Mouse (Mus musculus): ENCODE results near the gene Bid. TPM values are rescaled to one million over a fixed set of nuclear protein-coding genes. Genes with fewer than 3 reads are reported as not detected.
"Not testable (repeated sequence)": the region's sequence is repeated elsewhere in the genome, so short reads cannot be mapped to it uniquely, and the experiment has no call there.

Gene Bid
- polyA plus RNA-seq, 1 experiment from 2014 or later = 17.6 TPM

DNA sequence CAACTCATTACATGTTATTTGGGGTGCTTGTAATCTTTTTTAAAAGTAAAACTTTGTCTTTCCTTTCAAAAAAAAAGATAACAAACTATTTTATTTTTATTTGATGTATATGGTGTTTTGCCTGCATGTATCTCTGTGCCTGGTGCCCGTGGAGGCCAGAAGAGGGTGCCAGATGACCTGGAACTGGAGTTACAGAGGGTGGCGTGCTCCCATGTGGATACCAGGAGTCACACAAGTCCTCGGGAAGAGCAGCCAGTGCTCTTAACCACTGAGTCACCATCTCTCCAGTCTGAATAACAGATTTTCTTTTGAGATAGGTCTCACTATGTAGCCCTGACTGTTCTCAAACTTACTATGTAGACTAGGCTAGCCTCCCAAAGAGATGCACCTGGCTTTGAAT, 7.2 kb downstream of the Bid start:
- 85% methylated on average over 3 of the region's 3 CpGs for WGBS
- no peaks in the 10 kb centered on the region for H3K36me3 ChIP-seq (replicated peaks; ENCODE audit: control insufficient read depth, insufficient read depth, low read depth, low read length)
- H3K4me2 ChIP-seq (ENCODE audit: low read depth, low read length) = no peak overlapping the region
- no peaks in the 10 kb centered on the region for H3K9me3 ChIP-seq (replicated peaks; ENCODE audit: control insufficient read depth, low read length)
- no peak overlapping the region for H3K4me3 ChIP-seq (ENCODE audit: low read depth, low read length)
- no peaks in the 10 kb centered on the region for H3K4me1 ChIP-seq (ENCODE audit: control insufficient read depth, insufficient read depth, low read length)
- H3K9ac ChIP-seq (replicated peaks; ENCODE audit: low read length) = no peak overlapping the region
- no peak overlapping the region for H3K27ac ChIP-seq (replicated peaks; ENCODE audit: low read depth, low read length)
- ATAC-seq (replicated peaks; ENCODE audit: insufficient number of reproducible peaks, low FRiP score, low TSS enrichment, low read depth) = no peak
- no peak for DNase-seq (ENCODE audit: low spot score)
- no peaks in the 10 kb centered on the region for H3K27me3 ChIP-seq (ENCODE audit: control insufficient read depth, insufficient read depth, low read length)

DNA sequence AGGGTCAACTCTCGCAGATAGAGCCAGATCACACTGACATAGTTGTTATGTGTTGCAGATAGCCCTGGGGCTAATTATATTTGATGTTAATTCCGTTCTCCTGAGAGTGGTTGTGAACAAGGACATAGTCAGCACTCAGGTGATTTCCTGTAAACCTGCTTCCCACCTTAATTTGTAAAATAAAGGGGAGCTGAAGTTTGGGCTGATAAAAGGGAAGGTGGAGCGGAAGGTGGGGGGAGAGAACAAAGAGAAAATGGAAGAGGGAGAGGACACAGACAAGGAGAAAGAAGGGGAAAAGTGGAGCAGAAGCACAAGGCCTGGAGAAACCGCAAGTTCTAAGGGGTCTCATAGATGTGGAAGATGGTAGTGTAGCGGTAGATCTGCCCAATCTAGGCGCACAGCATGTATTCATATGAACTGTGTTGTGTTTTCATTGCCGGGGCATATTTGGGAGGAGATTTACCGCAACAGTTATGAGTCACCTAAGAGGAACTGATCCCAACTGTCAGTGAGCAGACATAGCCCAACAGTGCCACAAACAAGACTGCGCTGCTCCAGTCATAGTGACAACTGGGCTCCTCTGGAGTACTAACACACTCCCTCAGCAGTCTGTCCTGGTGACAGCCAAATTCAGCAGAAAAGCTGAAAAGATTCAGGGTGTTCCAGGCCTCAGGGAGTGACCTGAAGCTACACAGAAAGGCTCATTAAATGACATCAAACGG, 8.6 kb downstream of the Bid start:
- WGBS = 86% methylated on average over 9 of the region's 10 CpGs
- H3K27me3 ChIP-seq (ENCODE audit: control insufficient read depth, insufficient read depth, low read length); H3K9me3 ChIP-seq (replicated peaks; ENCODE audit: control insufficient read depth, low read length); H3K36me3 ChIP-seq (replicated peaks; ENCODE audit: control insufficient read depth, insufficient read depth, low read depth, low read length); H3K4me1 ChIP-seq (ENCODE audit: control insufficient read depth, insufficient read depth, low read length); H3K4me3 ChIP-seq (ENCODE audit: low read depth, low read length); H3K4me2 ChIP-seq (ENCODE audit: low read depth, low read length); H3K9ac ChIP-seq (replicated peaks; ENCODE audit: low read length); ATAC-seq (replicated peaks; ENCODE audit: insufficient number of reproducible peaks, low FRiP score, low TSS enrichment, low read depth); DNase-seq (ENCODE audit: low spot score); H3K27ac ChIP-seq (replicated peaks; ENCODE audit: low read depth, low read length): not testable (repeated sequence)

DNA sequence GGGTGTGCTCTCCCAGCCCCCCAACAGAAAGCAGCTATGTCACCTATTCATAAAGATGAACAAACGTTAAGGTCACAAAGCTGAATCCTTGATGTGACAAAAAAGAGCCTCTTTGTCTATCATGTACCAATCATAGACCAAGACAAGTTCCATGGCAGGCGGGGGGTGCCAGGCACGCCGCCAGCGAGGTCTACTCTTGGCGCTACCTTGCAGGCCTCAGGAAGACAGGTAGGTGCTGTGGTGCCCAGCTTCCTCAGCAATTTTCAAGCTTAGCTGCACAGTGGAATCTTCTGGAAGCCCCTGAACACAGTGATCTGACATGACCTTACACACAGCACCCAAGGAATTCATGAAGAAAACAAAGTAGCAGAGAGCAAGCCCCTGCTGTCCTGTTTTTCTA, 10.1 kb downstream of the Bid start:
- Histone ChIP-seq H3K4me3 (ENCODE audit: low read depth, low read length) (no peak overlapping the region), H3K36me3 (replicated peaks; ENCODE audit: control insufficient read depth, insufficient read depth, low read depth, low read length) (no peaks in the 10 kb centered on the region), H3K9ac (replicated peaks; ENCODE audit: low read length) (no peak overlapping the region), H3K4me1 (ENCODE audit: control insufficient read depth, insufficient read depth, low read length) (no peaks in the 10 kb centered on the region), H3K9me3 (replicated peaks; ENCODE audit: control insufficient read depth, low read length) (no peaks in the 10 kb centered on the region), H3K27ac (replicated peaks; ENCODE audit: low read depth, low read length) (no peak overlapping the region), H3K27me3 (ENCODE audit: control insufficient read depth, insufficient read depth, low read length) (no peaks in the 10 kb centered on the region), H3K4me2 (ENCODE audit: low read depth, low read length) (no peak overlapping the region)
- 96% methylated on average over 6 of the region's 6 CpGs for WGBS
- ATAC-seq (replicated peaks; ENCODE audit: insufficient number of reproducible peaks, low FRiP score, low TSS enrichment, low read depth) (no peak), DNase-seq (ENCODE audit: low spot score) (no peak)

DNA sequence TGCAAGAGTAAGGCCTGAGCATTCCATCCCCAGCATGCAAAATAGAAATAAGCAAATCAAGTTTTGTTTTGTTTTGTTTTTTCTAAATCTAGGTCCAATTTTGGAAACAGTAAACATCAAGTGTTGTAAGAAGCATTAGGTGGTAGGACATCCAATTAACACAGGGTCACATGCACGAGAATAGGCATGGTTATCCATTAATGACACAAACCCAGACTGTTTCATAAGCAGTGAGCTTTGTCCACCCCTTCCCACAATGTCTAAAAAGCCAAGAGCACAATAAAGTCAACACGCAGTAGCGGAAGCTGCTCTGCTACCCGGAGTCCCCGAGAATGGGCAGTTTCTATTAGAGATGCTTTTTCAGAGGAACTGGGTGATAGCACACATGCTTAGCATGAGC, 11.5 kb downstream of the Bid start:
- H3K36me3 ChIP-seq (replicated peaks; ENCODE audit: control insufficient read depth, insufficient read depth, low read depth, low read length) = no peaks in the 10 kb centered on the region
- no peak overlapping the region for H3K27ac ChIP-seq (replicated peaks; ENCODE audit: low read depth, low read length)
- 86% methylated on average over 5 of the region's 5 CpGs for WGBS
- no peak overlapping the region for H3K4me3 ChIP-seq (ENCODE audit: low read depth, low read length)
- H3K27me3 ChIP-seq (ENCODE audit: control insufficient read depth, insufficient read depth, low read length) = no peaks in the 10 kb centered on the region
- ATAC-seq (replicated peaks; ENCODE audit: insufficient number of reproducible peaks, low FRiP score, low TSS enrichment, low read depth) (no peak), DNase-seq (ENCODE audit: low spot score) (no peak)
- H3K4me1 ChIP-seq (ENCODE audit: control insufficient read depth, insufficient read depth, low read length) = no peaks in the 10 kb centered on the region
- H3K9me3 ChIP-seq (replicated peaks; ENCODE audit: control insufficient read depth, low read length) = no peaks in the 10 kb centered on the region
- no peak overlapping the region for H3K4me2 ChIP-seq (ENCODE audit: low read depth, low read length)
- H3K9ac ChIP-seq (replicated peaks; ENCODE audit: low read length) = no peak overlapping the region

DNA sequence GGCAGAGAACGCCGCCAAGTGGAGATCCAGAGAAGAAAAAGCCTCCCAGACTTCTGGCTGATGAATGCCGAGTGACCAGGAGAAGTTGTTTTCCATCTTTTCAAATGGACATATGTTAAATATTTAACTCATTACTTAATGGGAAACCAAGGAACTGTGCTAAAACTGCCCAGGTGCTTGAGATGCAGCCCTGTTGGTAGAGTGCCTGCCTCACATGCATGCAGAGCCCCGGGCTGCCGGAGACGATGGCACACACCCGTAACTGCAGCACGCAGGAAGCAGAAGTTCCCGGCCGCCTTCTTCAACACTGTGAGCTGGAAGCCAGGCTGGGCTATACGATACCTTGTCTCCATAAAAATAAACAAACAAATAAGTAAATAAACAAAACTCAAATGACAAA, 12.7 kb downstream of the Bid start:
- Histone ChIP-seq H3K4me2 (ENCODE audit: low read depth, low read length) (no peak overlapping the region), H3K9me3 (replicated peaks; ENCODE audit: control insufficient read depth, low read length) (no peaks in the 10 kb centered on the region), H3K27me3 (ENCODE audit: control insufficient read depth, insufficient read depth, low read length) (no peaks in the 10 kb centered on the region), H3K27ac (replicated peaks; ENCODE audit: low read depth, low read length) (no peak overlapping the region), H3K4me3 (ENCODE audit: low read depth, low read length) (no peak overlapping the region), H3K9ac (replicated peaks; ENCODE audit: low read length) (no peak overlapping the region), H3K4me1 (ENCODE audit: control insufficient read depth, insufficient read depth, low read length) (no peaks in the 10 kb centered on the region), H3K36me3 (replicated peaks; ENCODE audit: control insufficient read depth, insufficient read depth, low read depth, low read length) (no peaks in the 10 kb centered on the region)
- DNase-seq (ENCODE audit: low spot score) (no peak), ATAC-seq (replicated peaks; ENCODE audit: insufficient number of reproducible peaks, low FRiP score, low TSS enrichment, low read depth) (no peak)
- WGBS = 86% methylated on average over 11 of the region's 11 CpGs

DNA sequence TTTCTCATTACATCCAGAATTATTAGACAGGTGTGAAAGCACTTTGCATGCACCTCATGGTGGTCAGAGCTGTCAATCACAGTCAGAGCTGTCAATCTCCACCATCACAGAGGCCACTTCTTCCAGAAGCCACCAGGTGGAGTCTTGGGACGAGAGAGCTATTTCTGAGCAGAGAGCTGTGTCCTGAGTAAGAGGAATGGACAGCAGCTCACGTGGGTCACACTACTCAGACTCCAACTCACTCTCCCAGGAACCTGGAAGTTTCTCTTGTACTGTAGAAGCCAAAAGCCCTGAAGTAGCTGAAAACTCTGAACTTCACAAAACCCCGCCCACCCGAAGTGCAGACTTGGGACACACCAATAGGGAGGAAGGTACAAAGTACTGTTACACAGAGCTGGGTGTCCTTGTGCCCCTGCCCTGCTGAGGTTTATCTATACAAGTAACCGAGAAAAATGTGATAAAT, 13.2 kb downstream of the Bid start:
- H3K4me1 ChIP-seq (ENCODE audit: control insufficient read depth, insufficient read depth, low read length) = no peaks in the 10 kb centered on the region
- ATAC-seq (replicated peaks; ENCODE audit: insufficient number of reproducible peaks, low FRiP score, low TSS enrichment, low read depth) = peak; percentile 49; the same call in 1 of the 2 replicates
- H3K4me2 ChIP-seq (ENCODE audit: low read depth, low read length) = no peak overlapping the region
- H3K4me3 ChIP-seq (ENCODE audit: low read depth, low read length) = no peak overlapping the region
- no peaks in the 10 kb centered on the region for H3K27me3 ChIP-seq (ENCODE audit: control insufficient read depth, insufficient read depth, low read length)
- peak; percentile 63 for DNase-seq (ENCODE audit: low spot score)
- H3K9ac ChIP-seq (replicated peaks; ENCODE audit: low read length) = no peak overlapping the region
- H3K36me3 ChIP-seq (replicated peaks; ENCODE audit: control insufficient read depth, insufficient read depth, low read depth, low read length) = no peaks in the 10 kb centered on the region
- no peak overlapping the region for H3K27ac ChIP-seq (replicated peaks; ENCODE audit: low read depth, low read length)
- 54% methylated on average over 5 of the region's 5 CpGs for WGBS
- H3K9me3 ChIP-seq (replicated peaks; ENCODE audit: control insufficient read depth, low read length) = no peaks in the 10 kb centered on the region

DNA sequence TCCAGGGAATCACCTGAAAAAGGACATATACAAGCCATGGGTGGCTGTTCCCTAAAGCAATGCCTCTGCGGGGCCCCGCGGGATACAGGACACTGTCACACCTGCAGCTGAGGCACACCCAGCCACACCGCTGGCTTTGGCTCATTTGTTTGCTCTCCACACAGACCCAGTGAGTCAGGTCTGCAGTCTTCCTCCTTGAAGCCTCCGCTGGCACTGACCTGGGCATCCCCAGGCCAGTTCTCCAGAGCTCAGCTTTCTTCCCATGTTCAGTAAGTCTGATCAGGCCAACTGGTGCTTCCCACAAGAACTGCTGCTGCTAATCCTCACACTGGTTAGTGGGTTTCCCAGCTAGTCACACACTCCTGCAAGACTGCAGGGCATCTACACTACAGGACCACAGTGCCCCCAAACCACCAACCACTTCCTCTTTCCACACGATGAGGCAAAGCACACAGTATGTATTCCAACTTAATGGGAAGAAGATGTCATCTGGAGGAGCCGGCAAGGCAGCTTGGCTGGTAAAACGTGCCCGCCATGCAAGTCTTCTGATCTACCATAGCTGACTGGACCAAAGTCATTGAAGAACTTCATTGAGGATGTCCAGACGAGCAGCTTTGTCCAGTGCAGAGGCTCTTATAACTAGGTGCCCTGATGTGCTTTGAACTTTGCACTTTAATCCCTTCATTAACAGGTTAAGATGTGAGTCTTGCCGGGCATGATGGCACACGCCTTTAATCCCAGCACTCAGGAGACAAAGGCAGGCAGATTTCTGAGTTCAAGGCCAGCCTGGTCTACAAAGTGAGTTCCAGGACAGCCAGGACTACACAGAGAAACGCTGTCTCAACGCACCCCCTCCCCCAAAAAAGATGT, 14.6 kb downstream of the Bid start:
- H3K4me2 ChIP-seq (ENCODE audit: low read depth, low read length) = no peak overlapping the region
- no peak overlapping the region for H3K9ac ChIP-seq (replicated peaks; ENCODE audit: low read length)
- H3K27ac ChIP-seq (replicated peaks; ENCODE audit: low read depth, low read length) = no peak overlapping the region
- ATAC-seq (replicated peaks; ENCODE audit: insufficient number of reproducible peaks, low FRiP score, low TSS enrichment, low read depth) = no peak
- DNase-seq (ENCODE audit: low spot score) = no peak
- no peaks in the 10 kb centered on the region for H3K27me3 ChIP-seq (ENCODE audit: control insufficient read depth, insufficient read depth, low read length)
- WGBS = 89% methylated on average over 14 of the region's 14 CpGs
- H3K9me3 ChIP-seq (replicated peaks; ENCODE audit: control insufficient read depth, low read length) = no peaks in the 10 kb centered on the region
- H3K36me3 ChIP-seq (replicated peaks; ENCODE audit: control insufficient read depth, insufficient read depth, low read depth, low read length) = no peaks in the 10 kb centered on the region
- H3K4me1 ChIP-seq (ENCODE audit: control insufficient read depth, insufficient read depth, low read length) = no peaks in the 10 kb centered on the region
- no peak overlapping the region for H3K4me3 ChIP-seq (ENCODE audit: low read depth, low read length)

Data from embryonic facial prominence, embryonic 11.5 days (tissue).